Mouse (Mus musculus): ENCODE measurements around the gene Por.

- TF ChIP-seq CTCF (IDR thresholded peaks at IDR 0.05; ENCODE audit: low read depth, low read length): no peak
- no peak for TF ChIP-seq GATA1 (IDR thresholded peaks at IDR 0.05; ENCODE audit: borderline replicate concordance, low read length)
- no peak for TF ChIP-seq TAL1 (conservative IDR thresholded peaks at IDR 0.05; ENCODE audit: low read depth, low read length)
- no peak for TF ChIP-seq GATA2 (IDR thresholded peaks at IDR 0.05; ENCODE audit: borderline replicate concordance, low read depth, low read length)
- TF ChIP-seq POLR2AphosphoS5 (IDR thresholded peaks at IDR 0.05; ENCODE audit: insufficient replicate concordance, low read depth, low read length): no peak
Observed at GRCm38 (mm10) chr5:135720121-135720520, 50.3 kb downstream of the Por start.

Data from G1E (cell line).